Mouse (Mus musculus) forebrain, embryonic 15.5 days (tissue): Measurements from ENCODE around the gene Myo18b. TPM values are rescaled to one million over a fixed set of nuclear protein-coding genes. Genes with fewer than 3 reads are reported as not detected.

Experiments used
- ATAC-seq: fragments of 200-750 bp; cut with Nextera tagmentation; replicated peaks from 2 replicates; pipeline ENCODE4 v1.8.0; 2017; ENCODE audit warnings: mild to moderate bottlenecking, moderate TSS enrichment, moderate library complexity
- H3K27ac ChIP-seq: fragments of 300-500 bp; sonication (generic); replicated peaks from 2 replicates; pipeline ENCODE4 v1.5.1; 2015; ENCODE audit warnings: mild to moderate bottlenecking, inconsistent platforms
- H3K27me3 ChIP-seq: fragments of 300-500 bp; sonication (generic); 2 replicates; pipeline ENCODE4 v1.6.1; 2015; ENCODE audit warnings: inconsistent platforms
- H3K36me3 ChIP-seq: fragments of 300-500 bp; sonication (generic); 2 replicates; pipeline ENCODE4 v1.6.1; 2015; ENCODE audit warnings: mild to moderate bottlenecking, inconsistent platforms
- H3K4me1 ChIP-seq: fragments of 300-500 bp; sonication (generic); 2 replicates; pipeline ENCODE4 v1.6.1; 2015; ENCODE audit warnings: inconsistent platforms
- H3K4me2 ChIP-seq: fragments of 300-500 bp; sonication (generic); replicated peaks from 2 replicates; pipeline ENCODE4 v1.6.1; 2015; ENCODE audit warnings: mild to moderate bottlenecking, inconsistent platforms
- H3K4me3 ChIP-seq: fragments of 300-500 bp; sonication (generic); 2 replicates; pipeline ENCODE4 v1.5.1; 2015; ENCODE audit warnings: mild to moderate bottlenecking, inconsistent platforms
- H3K9ac ChIP-seq: fragments of 300-500 bp; sonication (generic); replicated peaks from 2 replicates; pipeline ENCODE4 v1.6.1; 2015; ENCODE audit warnings: mild to moderate bottlenecking, inconsistent platforms
- H3K9me3 ChIP-seq: fragments of 300-500 bp; sonication (generic); 2 replicates; pipeline ENCODE4 v1.6.1; 2016; ENCODE audit warnings: inconsistent platforms
- WGBS: fragments of 180-500 bp; shearing (Covaris S2); methylation state at CpG from one replicate; pipeline ENCODE4 v1.1.7; 2015; ENCODE audit warnings: mixed read lengths; 5-methylcytosine and 5-hydroxymethylcytosine counted together
- polyA plus RNA-seq: library from polyadenylated mRNA; unstranded; fragments of >200 nt; fragmentation: Nextera tagmentation; extraction: Ambion mirVana; gene quantifications from 2 replicates; pipeline ENCODE4 v1.2.1, GENCODE M21; 2015

Gene Myo18b
- polyA plus RNA-seq, 1 experiment from 2014 or later, result 1.2 TPM

- WGBS, result 20% methylated on average over 4 of the region's 4 CpGs
- Histone ChIP-seq H3K27me3 (no peaks in the 10 kb centered on the region), H3K9me3 (no peaks in the 10 kb centered on the region), H3K4me3 (no peak overlapping the region), H3K4me2 (no peak overlapping the region), H3K36me3 (no peaks in the 10 kb centered on the region), H3K4me1 (peaks cover 12% of the 10 kb centered on the region), H3K9ac (no peak overlapping the region), H3K27ac (no peak overlapping the region)
- ATAC-seq, result no peak
Measured at GRCm38 (mm10) chr5:112678153-112678552, 218.0 kb downstream of the Myo18b start.

- Histone ChIP-seq H3K27me3 (no peaks in the 10 kb centered on the region), H3K4me3 (no peak overlapping the region), H3K4me1 (peaks cover 12% of the 10 kb centered on the region), H3K36me3 (no peaks in the 10 kb centered on the region), H3K27ac (no peak overlapping the region), H3K4me2 (no peak overlapping the region), H3K9ac (no peak overlapping the region), H3K9me3 (no peaks in the 10 kb centered on the region)
- WGBS, result 73% methylated on average over 5 of the region's 5 CpGs
- no peak for ATAC-seq
Measured at GRCm38 (mm10) chr5:112674806-112675205, 221.4 kb downstream of the Myo18b start.

GRCm38 (mm10) chr5:112672457-112672856 is 223.7 kb downstream of the Myo18b start:
- H3K27ac ChIP-seq, result no peak overlapping the region
- ATAC-seq, result no peak

GRCm38 (mm10) chr5:112671961-112672360 is 224.2 kb downstream of the Myo18b start:
- Histone ChIP-seq H3K4me3 (no peak overlapping the region), H3K27me3 (no peaks in the 10 kb centered on the region), H3K36me3 (no peaks in the 10 kb centered on the region), H3K27ac (no peak overlapping the region), H3K4me2 (no peak overlapping the region), H3K9me3 (no peaks in the 10 kb centered on the region), H3K4me1 (0 out of 2 replicates have a peak, but pooled peaks cover 4% of the 10 kb centered on the region), H3K9ac (no peak overlapping the region)
- no peak for ATAC-seq
- WGBS, result 57% methylated on average over 2 of the region's 2 CpGs

More at GRCm38 (mm10) chr5:112672457-112672856, 223.7 kb downstream of the Myo18b start:
- Histone ChIP-seq H3K9me3 (no peaks in the 10 kb centered on the region), H3K27me3 (no peaks in the 10 kb centered on the region), H3K4me3 (no peak overlapping the region), H3K4me2 (no peak overlapping the region), H3K9ac (no peak overlapping the region), H3K36me3 (no peaks in the 10 kb centered on the region), H3K4me1 (no peaks in the 10 kb centered on the region)
- WGBS, result 64% methylated on average over 7 of the region's 7 CpGs

- H3K4me1 ChIP-seq, result peaks cover 19% of the 10 kb centered on the region
- no peaks in the 10 kb centered on the region for H3K36me3 ChIP-seq
- H3K27me3 ChIP-seq, result no peaks in the 10 kb centered on the region
- no peak overlapping the region for H3K4me2 ChIP-seq
- no peak overlapping the region for H3K27ac ChIP-seq
- no peak for ATAC-seq
- 64% methylated on average over 8 of the region's 8 CpGs for WGBS
- no peak overlapping the region for H3K9ac ChIP-seq
- H3K9me3 ChIP-seq, result no peaks in the 10 kb centered on the region
- no peak overlapping the region for H3K4me3 ChIP-seq
Measured at GRCm38 (mm10) chr5:112667153-112667552, 229.0 kb downstream of the Myo18b start.

GRCm38 (mm10) chr5:112665661-112666060 is 230.5 kb downstream of the Myo18b start:
- Histone ChIP-seq H3K4me3 (no peak overlapping the region), H3K9ac (no peak overlapping the region), H3K9me3 (no peaks in the 10 kb centered on the region), H3K4me2 (no peak overlapping the region), H3K36me3 (no peaks in the 10 kb centered on the region), H3K4me1 (peaks cover 22% of the 10 kb centered on the region), H3K27me3 (no peaks in the 10 kb centered on the region), H3K27ac (0 out of 2 replicates have a peak overlapping the region, but pooled peaks have one; percentile 18)
- 37% methylated on average over 7 of the region's 7 CpGs for WGBS
- ATAC-seq, result no peak

- 0% methylated on average over 1 of the region's 1 CpGs for WGBS
- H3K9me3 ChIP-seq, result no peaks in the 10 kb centered on the region
- H3K4me3 ChIP-seq, result no peak overlapping the region
- H3K27me3 ChIP-seq, result no peaks in the 10 kb centered on the region
- no peak overlapping the region for H3K4me2 ChIP-seq
- no peak overlapping the region for H3K9ac ChIP-seq
- 0 out of 2 replicates have a peak overlapping the region, but pooled peaks have one; percentile 5 for H3K27ac ChIP-seq
- peak; percentile 39; the same call in 1 of the 2 replicates for ATAC-seq
- H3K4me1 ChIP-seq, result peaks cover 28% of the 10 kb centered on the region
- no peaks in the 10 kb centered on the region for H3K36me3 ChIP-seq
Measured at GRCm38 (mm10) chr5:112663701-112664100, 232.5 kb downstream of the Myo18b start.

- H3K36me3 ChIP-seq, result no peaks in the 10 kb centered on the region
- H3K4me1 ChIP-seq, result peaks cover 33% of the 10 kb centered on the region
- no peak overlapping the region for H3K9ac ChIP-seq
- H3K27ac ChIP-seq, result peak overlapping the region; percentile 41
- 13% methylated on average over 10 of the region's 10 CpGs for WGBS
- H3K27me3 ChIP-seq, result no peaks in the 10 kb centered on the region
- H3K4me3 ChIP-seq, result no peak overlapping the region; the same call in 1 of the 2 replicates
- H3K9me3 ChIP-seq, result no peaks in the 10 kb centered on the region
- no peak overlapping the region for H3K4me2 ChIP-seq
- peak; percentile 53; the same call in 1 of the 2 replicates for ATAC-seq
Measured at GRCm38 (mm10) chr5:112660924-112661431, 235.2 kb downstream of the Myo18b start.

GRCm38 (mm10) chr5:112659295-112659694 is 236.9 kb downstream of the Myo18b start:
- Histone ChIP-seq H3K9ac (no peak overlapping the region), H3K9me3 (no peaks in the 10 kb centered on the region), H3K27me3 (no peaks in the 10 kb centered on the region), H3K4me1 (peaks cover 39% of the 10 kb centered on the region), H3K36me3 (no peaks in the 10 kb centered on the region), H3K27ac (no peak overlapping the region), H3K4me2 (no peak overlapping the region), H3K4me3 (no peak overlapping the region)
- ATAC-seq, result no peak
- WGBS, result 67% methylated on average over 4 of the region's 4 CpGs

GRCm38 (mm10) chr5:112656811-112657210 is 239.4 kb downstream of the Myo18b start:
- Histone ChIP-seq H3K4me1 (peaks cover 33% of the 10 kb centered on the region), H3K4me3 (no peak overlapping the region), H3K4me2 (no peak overlapping the region), H3K27me3 (no peaks in the 10 kb centered on the region), H3K9me3 (no peaks in the 10 kb centered on the region), H3K36me3 (no peaks in the 10 kb centered on the region), H3K27ac (no peak overlapping the region), H3K9ac (no peak overlapping the region)
- WGBS, result 8% methylated on average over 6 of the region's 6 CpGs
- no peak for ATAC-seq

- peak; percentile 9; the same call in 1 of the 2 replicates for ATAC-seq
- Histone ChIP-seq H3K9me3 (no peaks in the 10 kb centered on the region), H3K27ac (peak overlapping the region; percentile 35; the same call in 1 of the 2 replicates), H3K27me3 (no peaks in the 10 kb centered on the region), H3K4me3 (peak overlapping the region; percentile 27), H3K4me2 (peak overlapping the region; percentile 46), H3K4me1 (peaks cover 33% of the 10 kb centered on the region), H3K9ac (peak overlapping the region; percentile 29), H3K36me3 (no peaks in the 10 kb centered on the region)
- under 1% methylated on average over 15 of the region's 15 CpGs for WGBS
Measured at GRCm38 (mm10) chr5:112655986-112656541, 240.1 kb downstream of the Myo18b start.

GRCm38 (mm10) chr5:112655529-112655928 is 240.6 kb downstream of the Myo18b start:
- WGBS, result 3% methylated on average over 14 of the region's 14 CpGs
- H3K9ac ChIP-seq, result peak overlapping the region; percentile 29

More at GRCm38 (mm10) chr5:112655529-112655928, 240.6 kb downstream of the Myo18b start:
- no peaks in the 10 kb centered on the region for H3K36me3 ChIP-seq
- H3K27me3 ChIP-seq, result no peaks in the 10 kb centered on the region
- peak overlapping the region; percentile 46 for H3K4me2 ChIP-seq
- H3K27ac ChIP-seq, result peak overlapping the region; percentile 35; the same call in 1 of the 2 replicates
- H3K4me1 ChIP-seq, result peaks cover 29% of the 10 kb centered on the region
- no peaks in the 10 kb centered on the region for H3K9me3 ChIP-seq
- H3K4me3 ChIP-seq, result peak overlapping the region; percentile 27
- ATAC-seq, result peak; percentile 67
